Mouse (Mus musculus): Measurements from ENCODE around the gene Tmed5.
"Not testable (repeated sequence)": the region's sequence is repeated elsewhere in the genome, so short reads cannot be mapped to it uniquely, and the experiment has no call there.

The Tmed5 gene

GRCm38 (mm10) chr5:108132441-108133243 lies at the start of gene Tmed5, which contains the start of gene Ccdc18:
Gene Tmed5, minus strand, starts transcription at chr5:108132620.
Gene Ccdc18, plus strand, starts transcription at chr5:108132875.
- DNase-seq, result peak; percentile 96 to 97

- peak; percentile 45 to 47 for DNase-seq
Measured at GRCm38 (mm10) chr5:108163695-108164094, 31.3 kb upstream of the Tmed5 start.

- DNase-seq, result no peak
Measured at GRCm38 (mm10) chr5:108160796-108161195, 28.4 kb upstream of the Tmed5 start.

- no peak for DNase-seq
Measured at GRCm38 (mm10) chr5:108152592-108152991, 20.2 kb upstream of the Tmed5 start.

- no peak for DNase-seq
Measured at GRCm38 (mm10) chr5:108131849-108132440, 475 bp downstream of the Tmed5 start.

- DNase-seq, result no peak
Measured at GRCm38 (mm10) chr5:108120221-108120900, 12.1 kb downstream of the Tmed5 start.

GRCm38 (mm10) chr5:108117693-108118092 lies 14.7 kb downstream of the Tmed5 start:
- no peak for DNase-seq

GRCm38 (mm10) chr5:108109346-108109745 lies 23.1 kb downstream of the Tmed5 start:
- no peak for DNase-seq

- DNase-seq, result no peak
Measured at GRCm38 (mm10) chr5:108104306-108104705, 28.1 kb downstream of the Tmed5 start.

- peak in 1 of 2 experiments; percentile 5 for DNase-seq
Measured at GRCm38 (mm10) chr5:108100196-108100595, 32.2 kb downstream of the Tmed5 start.

GRCm38 (mm10) chr5:108097676-108098075 lies 34.7 kb downstream of the Tmed5 start:
- DNase-seq, result no peak

GRCm38 (mm10) chr5:108092731-108093130 lies 39.7 kb downstream of the Tmed5 start:
- not testable (repeated sequence) for DNase-seq

GRCm38 (mm10) chr5:108085440-108085839 lies 47.0 kb downstream of the Tmed5 start:
- DNase-seq, result no peak

GRCm38 (mm10) chr5:108082380-108082779 lies 50.0 kb downstream of the Tmed5 start:
- DNase-seq, result no peak

- no peak for DNase-seq
Measured at GRCm38 (mm10) chr5:108079603-108080002, 52.8 kb downstream of the Tmed5 start.

GRCm38 (mm10) chr5:108076833-108077540 lies 55.4 kb downstream of the Tmed5 start:
- no peak for DNase-seq

- no peak for DNase-seq
Measured at GRCm38 (mm10) chr5:108076241-108076640, 56.2 kb downstream of the Tmed5 start.

GRCm38 (mm10) chr5:108072301-108072700 lies 60.1 kb downstream of the Tmed5 start:
- DNase-seq, result no peak

- peak; percentile 97 to 98 for DNase-seq
Measured at GRCm38 (mm10) chr5:108065465-108066411, 66.7 kb downstream of the Tmed5 start, which contains the start of gene Mtf2. Gene Mtf2, plus strand, starts transcription at chr5:108065674.

GRCm38 (mm10) chr5:108060413-108060812 lies 72.0 kb downstream of the Tmed5 start:
- no peak for DNase-seq
